Mouse (Mus musculus) MEL (cell line): ENCODE data around the gene Siglecg. TPM values are rescaled to one million over a fixed set of nuclear protein-coding genes. Genes with fewer than 3 reads are reported as not detected.

Experiments used
- DNase-seq: peaks from one replicate; pipeline ENCODE4 v3.0.0; 2011; ENCODE audit warnings: low read depth, low spot score
- H3K27ac ChIP-seq: 2 replicates; pipeline ENCODE4 v1.5.1; 2012; ENCODE audit warnings: low read depth, mild to moderate bottlenecking, control low read depth, low read length, moderate library complexity; ENCODE audit not compliant: control insufficient read depth
- H3K27me3 ChIP-seq, 2 experiments: fragments of 150-350 bp in 1 of 2; sonication (generic) in 1 of 2; 2 replicates each; pipeline ENCODE4 v1.6.1; 2012; ENCODE audit warnings: low read length in 2 of 2, mild to moderate bottlenecking in 2 of 2, improper control_type of control experiment in 1 of 2, moderate library complexity in 1 of 2; ENCODE audit not compliant: insufficient read depth in 2 of 2, control insufficient read depth in 1 of 2
- H3K36me3 ChIP-seq, 2 experiments: 2 replicates each; pipeline ENCODE4 v1.6.1; 2012 to 2014; ENCODE audit warnings: low read length in 2 of 2, improper control_type of control experiment in 1 of 2, inconsistent platforms in 1 of 2, mild to moderate bottlenecking in 1 of 2; ENCODE audit not compliant: insufficient read depth in 2 of 2, control insufficient read depth in 1 of 2
- H3K4me1 ChIP-seq, 2 experiments: fragments of 150-350 bp in 1 of 2; sonication (generic) in 1 of 2; 2 replicates each; pipeline ENCODE4 v1.6.1; 2012; ENCODE audit warnings: low read length in 2 of 2, improper control_type of control experiment in 1 of 2, mild to moderate bottlenecking in 1 of 2; ENCODE audit not compliant: insufficient read depth in 2 of 2, control insufficient read depth in 1 of 2
- H3K4me3 ChIP-seq, 2 experiments: fragments of 150-350 bp in 1 of 2; sonication (generic) in 1 of 2; 2 replicates each; pipeline ENCODE4 v1.5.1; 2012; ENCODE audit warnings: low read depth in 2 of 2, low read length in 2 of 2, mild to moderate bottlenecking in 2 of 2, moderate library complexity in 2 of 2, control low read depth in 1 of 2, improper control_type of control experiment in 1 of 2; ENCODE audit not compliant: control insufficient read depth in 1 of 2, insufficient read depth in 1 of 2
- H3K79me2 ChIP-seq: 2 replicates; pipeline ENCODE4 v1.6.1; 2012; ENCODE audit warnings: mild to moderate bottlenecking, low read length, moderate library complexity; ENCODE audit not compliant: control insufficient read depth, poor library complexity, insufficient read depth
- H3K9ac ChIP-seq: 2 replicates; pipeline ENCODE4 v1.6.1; 2012; ENCODE audit warnings: low read depth, mild to moderate bottlenecking, control low read depth, low read length, moderate library complexity; ENCODE audit not compliant: control insufficient read depth, poor library complexity, severe bottlenecking
- H3K9me3 ChIP-seq: fragments of 150-350 bp; sonication (generic); replicated peaks from 2 replicates; pipeline ENCODE4 v1.6.1; 2012; ENCODE audit warnings: mild to moderate bottlenecking, low read length, improper control_type of control experiment, moderate library complexity; ENCODE audit not compliant: insufficient read depth
- BHLHE40 ChIP-seq: IDR thresholded peaks from 2 replicates; pipeline ENCODE4 v1.6.1; 2012; ENCODE audit warnings: low read depth, mild to moderate bottlenecking, inconsistent platforms, low read length, improper control_type of control experiment, borderline replicate concordance
- ELF1 ChIP-seq: IDR thresholded peaks from 2 replicates; pipeline ENCODE4 v1.6.1; 2014; ENCODE audit warnings: low read depth, mild to moderate bottlenecking, inconsistent platforms, low read length, improper control_type of control experiment, moderate library complexity
- EP300 ChIP-seq, 2 experiments: IDR thresholded peaks; 2 replicates each; pipeline ENCODE4 v1.6.1; 2011; ENCODE audit warnings: improper control_type of control experiment in 2 of 2, low read length in 2 of 2, low read depth in 1 of 2, mild to moderate bottlenecking in 1 of 2
- ETS1 ChIP-seq: IDR thresholded peaks from 2 replicates; pipeline ENCODE4 v1.6.1; 2012; ENCODE audit warnings: low read depth, mild to moderate bottlenecking, inconsistent platforms, low read length, improper control_type of control experiment, moderate library complexity
- GABPA ChIP-seq: IDR thresholded peaks from 2 replicates; pipeline ENCODE4 v1.6.1; 2012; ENCODE audit warnings: low read depth, mild to moderate bottlenecking, inconsistent platforms, low read length, improper control_type of control experiment, moderate library complexity
- JUND ChIP-seq: IDR thresholded peaks from 2 replicates; pipeline ENCODE4 v1.6.1; 2011; ENCODE audit warnings: low read depth, mild to moderate bottlenecking, improper control_type of control experiment, low read length
- KAT2A ChIP-seq: conservative IDR thresholded peaks from 2 replicates; pipeline ENCODE4 v1.6.1; 2012; ENCODE audit warnings: low read depth, low read length, improper control_type of control experiment, inconsistent platforms
- MAFK ChIP-seq: IDR thresholded peaks from 2 replicates; pipeline ENCODE4 v1.6.1; 2011; ENCODE audit warnings: low read depth, mild to moderate bottlenecking, low read length, improper control_type of control experiment, borderline replicate concordance
- MAZ ChIP-seq: IDR thresholded peaks from 2 replicates; pipeline ENCODE4 v1.6.1; 2012; ENCODE audit warnings: low read depth, mild to moderate bottlenecking, inconsistent platforms, low read length, improper control_type of control experiment
- MYB ChIP-seq: IDR thresholded peaks from 2 replicates; pipeline ENCODE4 v1.6.1; 2011; ENCODE audit warnings: mild to moderate bottlenecking, low read depth, low read length, improper control_type of control experiment
- MYC ChIP-seq: IDR thresholded peaks from 2 replicates; pipeline ENCODE4 v1.6.1; 2011; ENCODE audit warnings: low read depth, mild to moderate bottlenecking, low read length, improper control_type of control experiment, moderate library complexity
- NELFE ChIP-seq: IDR thresholded peaks from 2 replicates; pipeline ENCODE4 v1.6.1; 2011; ENCODE audit warnings: low read depth, low read length, improper control_type of control experiment
- POLR2AphosphoS2 ChIP-seq: IDR thresholded peaks from 2 replicates; pipeline ENCODE4 v1.6.1; 2011; ENCODE audit warnings: low read length, improper control_type of control experiment
- POLR2AphosphoS5 ChIP-seq: IDR thresholded peaks from 2 replicates; pipeline ENCODE4 v1.6.1; 2012; ENCODE audit warnings: low read depth, borderline replicate concordance, mild to moderate bottlenecking, inconsistent platforms, low read length, moderate library complexity, mixed read lengths
- RCOR1 ChIP-seq: IDR thresholded peaks from 2 replicates; pipeline ENCODE4 v1.6.1; 2012; ENCODE audit warnings: low read depth, mild to moderate bottlenecking, inconsistent platforms, low read length, improper control_type of control experiment
- SMC3 ChIP-seq: IDR thresholded peaks from 2 replicates; pipeline ENCODE4 v1.6.1; 2011; ENCODE audit warnings: low read depth, low read length, improper control_type of control experiment
- TAL1 ChIP-seq: IDR thresholded peaks from 2 replicates; pipeline ENCODE4 v1.6.1; 2012; ENCODE audit warnings: mild to moderate bottlenecking, inconsistent platforms, low read length, moderate library complexity, mixed read lengths
- TBP ChIP-seq: IDR thresholded peaks from 2 replicates; pipeline ENCODE4 v1.8.0; 2011; ENCODE audit warnings: low read depth, low read length, improper control_type of control experiment
- UBTF ChIP-seq: IDR thresholded peaks from 2 replicates; pipeline ENCODE4 v1.6.1; 2012; ENCODE audit warnings: low read depth, mild to moderate bottlenecking, inconsistent platforms, low read length, improper control_type of control experiment, moderate library complexity, borderline replicate concordance; ENCODE audit not compliant: insufficient read depth
- USF2 ChIP-seq, 2 experiments: IDR thresholded peaks; 2 replicates each; pipeline ENCODE4 v1.6.1; 2011 to 2012; ENCODE audit warnings: improper control_type of control experiment in 2 of 2, low read length in 2 of 2, borderline replicate concordance in 1 of 2, inconsistent platforms in 1 of 2, low read depth in 1 of 2, mild to moderate bottlenecking in 1 of 2; ENCODE audit not compliant: insufficient read depth in 1 of 2
- ZC3H11A ChIP-seq: IDR thresholded peaks from 2 replicates; pipeline ENCODE4 v1.6.1; 2012; ENCODE audit warnings: low read depth, mild to moderate bottlenecking, inconsistent platforms, low read length, improper control_type of control experiment
- ZNF384 ChIP-seq: IDR thresholded peaks from 2 replicates; pipeline ENCODE4 v1.6.1; 2012; ENCODE audit warnings: low read depth, mild to moderate bottlenecking, inconsistent platforms, low read length, improper control_type of control experiment
- polyA plus RNA-seq, 2 experiments: library from polyadenylated mRNA; stranded (reverse) in 1 of 2; unstranded in 1 of 2; fragments of >175 nt in 1 of 2; fragments of >200 nt in 1 of 2; gene quantifications; 2 replicates each; pipeline versions ENCODE4 v1.2.1 to v1.2.4; 2012; ENCODE audit warnings: low replicate concordance in 2 of 2, low read depth in 1 of 2; ENCODE audit not compliant: insufficient read length in 2 of 2, insufficient read depth in 1 of 2, missing spikeins in 1 of 2
- total RNA-seq: library from RNA; depleted of rRNA; stranded (reverse); fragments of 300-350 nt; gene quantifications from 2 replicates; pipeline ENCODE4 v1.2.3, GENCODE M21; 2012

Gene Siglecg
- total and polyA plus RNA-seq, 3 experiments, result not detected

DNA sequence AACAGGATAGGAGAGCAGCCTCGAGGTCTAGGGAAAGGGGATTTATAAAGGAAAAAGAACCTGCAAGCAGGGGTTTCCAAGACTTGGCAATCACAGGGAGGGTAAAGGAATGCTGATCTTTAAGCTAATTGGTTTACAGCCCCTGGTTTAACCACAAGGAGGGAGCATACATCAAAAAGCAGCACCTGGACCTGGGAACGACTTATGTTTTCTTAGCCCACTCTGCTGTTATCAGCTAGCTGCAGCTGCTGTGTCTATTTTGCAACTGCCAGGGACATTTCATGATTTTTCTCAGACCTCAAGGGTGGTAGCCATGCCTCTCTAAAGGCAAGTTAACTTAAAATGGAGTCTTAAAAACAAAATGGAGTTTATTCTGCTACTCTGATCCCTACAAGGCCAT, 5.3 kb upstream of the Siglecg start:
- Histone ChIP-seq H3K79me2 (no peaks in the 10 kb centered on the region), H3K36me3 (no peaks in the 10 kb centered on the region), H3K4me1 (no peaks in the 10 kb centered on the region), H3K9me3 (no peaks in the 10 kb centered on the region), H3K9ac (no peak overlapping the region), H3K4me3 (no peak overlapping the region), H3K27ac (no peak overlapping the region), H3K27me3 (no peaks in the 10 kb centered on the region)
- TF ChIP-seq TAL1, result peak; percentile 63
- TF ChIP-seq MYB, result no peak
- TF ChIP-seq TBP, result no peak
- no peak for TF ChIP-seq ZC3H11A
- no peak for TF ChIP-seq POLR2AphosphoS2
- TF ChIP-seq NELFE, result no peak
- no peak for TF ChIP-seq USF2 (IDR thresholded peaks at IDR 0.05; ENCODE audit: borderline replicate concordance in 1 of 2, insufficient read depth in 1 of 2, low read depth in 1 of 2, low read length in 2 of 2)
- TF ChIP-seq UBTF, result no peak
- TF ChIP-seq ELF1, result no peak
- no peak for DNase-seq

GRCm38 (mm10) chr7:43407573-43407972, 431 bp upstream of the Siglecg start:
- no peak overlapping the region for H3K4me3 ChIP-seq
- no peaks in the 10 kb centered on the region for H3K27me3 ChIP-seq
- no peaks in the 10 kb centered on the region for H3K79me2 ChIP-seq
- no peaks in the 10 kb centered on the region for H3K36me3 ChIP-seq
- DNase-seq, result no peak
- H3K9ac ChIP-seq, result no peak overlapping the region
- H3K27ac ChIP-seq, result no peak overlapping the region
- H3K4me1 ChIP-seq, result no peaks in the 10 kb centered on the region
- TF ChIP-seq EP300 (IDR thresholded peaks at IDR 0.05; ENCODE audit: low read depth in 1 of 2, low read length in 2 of 2), result no peak
- no peak for TF ChIP-seq KAT2A
- TF ChIP-seq MAFK, result no peak
- no peak for TF ChIP-seq MYC
- TF ChIP-seq GABPA, result no peak
- no peak for TF ChIP-seq POLR2AphosphoS5
- no peak for TF ChIP-seq RCOR1
- no peak for TF ChIP-seq ZNF384
- TF ChIP-seq MAZ, result no peak
- TF ChIP-seq JUND, result no peak
- no peak for TF ChIP-seq SMC3
- no peak for TF ChIP-seq ZC3H11A
- TF ChIP-seq TBP, result no peak
- TF ChIP-seq ELF1, result no peak
- TF ChIP-seq BHLHE40, result no peak
- TF ChIP-seq ETS1, result no peak
- TF ChIP-seq USF2 (IDR thresholded peaks at IDR 0.05; ENCODE audit: borderline replicate concordance in 1 of 2, insufficient read depth in 1 of 2, low read depth in 1 of 2, low read length in 2 of 2), result no peak
- H3K9me3 ChIP-seq, result no peaks in the 10 kb centered on the region
